In genomic region chr12:110992128-110992553, GRCm38 (mm10) we compare ENCODE assay signal across 8 mouse cellular contexts. TPM values are rescaled to one million over a fixed set of nuclear protein-coding genes. Genes with fewer than 3 reads are reported as not detected.
DNase-seq lines count a peak whose midpoint lies in the region; ATAC-seq and TF ChIP-seq lines count a peak whose summit lies in the region.

No protein-coding gene starts in this region.

- intact Hi-C loops in gastrocnemius, adult 2 months (cut with DNase I) = loop anchor here (1.0 to 10.0 kb wide), 5 partner anchors 45 to 577 kb away; partner anchors contain the start of genes Cinp, Rcor1, Tecpr2 and Zfp839
- intact Hi-C loops in left cerebral cortex, adult 2 months (cut with DNase I) = loop anchor here (1.0 to 5.0 kb wide), 3 partner anchors 45 to 145 kb away; partner anchors contain the start of gene Rcor1

- H3K4me3 ChIP-seq in gastrocnemius, adult 2 months = peak overlapping the region; percentile 74
- peak overlapping the region; percentile 44 for H3K4me3 ChIP-seq in hindbrain, postnatal 0 days (ENCODE audit: low read length)
- H3K4me3 ChIP-seq in left cerebral cortex, adult 2 months = peak overlapping the region; percentile 51
- peak overlapping the region; percentile 40 for H3K4me3 ChIP-seq in macrophage (ENCODE audit: inconsistent target)

- no peaks in the 10 kb centered on the region for H3K36me3 ChIP-seq in hindbrain, postnatal 0 days (ENCODE audit: insufficient read depth, low read length)
- H3K36me3 ChIP-seq in macrophage (ENCODE audit: inconsistent target) = no peaks in the 10 kb centered on the region

- no peaks in the 10 kb centered on the region for H3K4me1 ChIP-seq in hindbrain, postnatal 0 days (ENCODE audit: insufficient read depth, low read length)

- H3K9ac ChIP-seq in hindbrain, postnatal 0 days (replicated peaks; ENCODE audit: low read length) = peak overlapping the region; percentile 50

- H3K9me3 ChIP-seq in hindbrain, postnatal 0 days (ENCODE audit: low read length) = no peaks in the 10 kb centered on the region

- H3K4me2 ChIP-seq in hindbrain, postnatal 0 days (ENCODE audit: low read depth, low read length) = peak overlapping the region; percentile 66

- peak overlapping the region; percentile 90 for H3K27ac ChIP-seq in gastrocnemius, adult 2 months
- H3K27ac ChIP-seq in hindbrain, postnatal 0 days = peak overlapping the region; percentile 66
- H3K27ac ChIP-seq in left cerebral cortex, adult 2 months = 0 out of 2 replicates have a peak overlapping the region, but pooled peaks have one; percentile 21
- H3K27ac ChIP-seq in macrophage = peak overlapping the region; percentile 65

- ATAC-seq in activated CD4-positive, CD25-positive, alpha-beta regulatory T cell, adult 4 months = peak; percentile 74
- ATAC-seq in common myeloid progenitor, adult 5-6 weeks (replicated peaks; ENCODE audit: low read depth, poor library complexity, severe bottlenecking) = peak; percentile 87
- peak; percentile 91 for ATAC-seq in hindbrain, postnatal 0 days

- peak; percentile 78 for TF ChIP-seq CTCF in gastrocnemius, adult 2 months (IDR thresholded peaks at IDR 0.05)
- peak; percentile 97 for TF ChIP-seq CTCF in hindbrain, postnatal 0 days (IDR thresholded peaks at IDR 0.05; ENCODE audit: low read depth)
- TF ChIP-seq CTCF in left cerebral cortex, adult 2 months (IDR thresholded peaks at IDR 0.05) = peak; percentile 87

- WGBS in hindbrain, postnatal 0 days = under 1% methylated on average over 24 of the region's 24 CpGs
- 0% methylated on average over 21 of the region's 24 CpGs for WGBS in macrophage (ENCODE audit: missing documents)

- peak; percentile 96 for DNase-seq in gastrocnemius, adult 2 months
- DNase-seq in hindbrain, postnatal 0 days (ENCODE audit: low spot score) = peak; percentile 91
- peak; percentile 85 to 86 for DNase-seq in left cerebral cortex, adult 2 months (ENCODE audit: extremely low spot score in 1 of 2, low spot score in 2 of 2)
- peak; percentile 73 for DNase-seq in retina, postnatal 7 days (ENCODE audit: low read depth, low spot score)
- peak; percentile 83 to 95 for DNase-seq in urinary bladder, adult 18-20 months (ENCODE audit: low spot score in 2 of 2)

- H3K27me3 ChIP-seq in hindbrain, postnatal 0 days (ENCODE audit: insufficient read depth, low read length) = no peaks in the 10 kb centered on the region

- H3K79me2 ChIP-seq in macrophage (ENCODE audit: inconsistent target) = no peaks in the 10 kb centered on the region

RNA-seq across cellular contexts. Expression of gene Ankrd9, which starts 13.3 kb away (rescaled TPM):
- 1 to 10 TPM in 1 of 2 experiments, under 1 TPM in 1; 0.74 to 1.2 TPM for polyA plus RNA-seq in activated CD4-positive, CD25-positive, alpha-beta regulatory T cell, adult 4 months (2017; shearing (Covaris generic))
- 4.1 and 4.8 TPM in 2 replicates for total RNA-seq in common myeloid progenitor, adult 5-6 weeks (2017)
- total RNA-seq in gastrocnemius, adult 2 months (2021) = 100 to 1,000 TPM; 150 to 203 TPM
- total RNA-seq in hindbrain, postnatal 0 days (2014; rRNA removed) = 14.3 and 21.1 TPM in 2 replicates
- 12.8 and 14.8 TPM in 2 replicates for polyA plus RNA-seq in hindbrain, postnatal 0 days (2015; fragmentation: Nextera tagmentation; extraction: Ambion mirVana)
- total RNA-seq in left cerebral cortex, adult 2 months (2021) = 10 to 100 TPM; 18.8 to 21.4 TPM
- 1 to 10 TPM in 17 of 26 experiments, under 1 TPM in 9; 0.30 to 5.8 (median 1.7) TPM for total RNA-seq in macrophage (2018; cell fraction: chromatin; rRNA removed)
- 1 to 10 TPM in 22 of 26 experiments, under 1 TPM in 4; 0.83 to 3.3 (median 1.9) TPM for total RNA-seq in macrophage (2018; cell fraction: cytosol; rRNA removed)
- 1 to 10 TPM in 23 of 26 experiments, under 1 TPM in 3; 0.87 to 9.1 (median 1.8) TPM for total RNA-seq in macrophage (2018; cell fraction: nucleus; rRNA removed)
- polyA plus RNA-seq in macrophage (2018) = 0.77 to 4.1 TPM (median 2.4 TPM) in 3 replicates

RNA-seq across cellular contexts. Expression of gene Rcor1, which starts 47.0 kb away (rescaled TPM):
- 10 to 100 TPM; 14.7 to 15.9 TPM for polyA plus RNA-seq in activated CD4-positive, CD25-positive, alpha-beta regulatory T cell, adult 4 months (2017; shearing (Covaris generic))
- 46.6 and 47.7 TPM in 2 replicates for total RNA-seq in common myeloid progenitor, adult 5-6 weeks (2017)
- 1 to 10 TPM; 6.8 to 8.5 TPM for total RNA-seq in gastrocnemius, adult 2 months (2021)
- total RNA-seq in hindbrain, postnatal 0 days (2014; rRNA removed) = 11.1 and 13.1 TPM in 2 replicates
- polyA plus RNA-seq in hindbrain, postnatal 0 days (2015; fragmentation: Nextera tagmentation; extraction: Ambion mirVana) = 3.0 and 3.1 TPM in 2 replicates
- total RNA-seq in left cerebral cortex, adult 2 months (2021) = 10 to 100 TPM; 16.2 to 19.8 TPM
- total RNA-seq in macrophage (2018; cell fraction: chromatin; rRNA removed) = 10 to 100 TPM; 10.2 to 46.2 (median 38.7) TPM
- total RNA-seq in macrophage (2018; cell fraction: cytosol; rRNA removed) = 10 to 100 TPM; 20.2 to 42.9 (median 30.3) TPM
- 10 to 100 TPM; 18.4 to 63.4 (median 41.9) TPM for total RNA-seq in macrophage (2018; cell fraction: nucleus; rRNA removed)
- polyA plus RNA-seq in macrophage (2018) = 22.6 to 25.5 TPM (median 23.9 TPM) in 3 replicates

Comparison
In these comparisons a context has a peak if more than half of its experiments do, and no peak if none do; other contexts are left out.
1. Peak in every context shown above with its lines: DNase-seq, ATAC-seq, H3K4me3 ChIP-seq and H3K27ac ChIP-seq.
2. H3K27ac ChIP-seq: peak in every context shown above with its lines; median percentile 90 in gastrocnemius, adult 2 months; 66 in hindbrain, postnatal 0 days; 65 in macrophage; 21 in left cerebral cortex, adult 2 months.